Comparison of ENCODE assay signal across 30 mouse cellular contexts in the genomic region with DNA sequence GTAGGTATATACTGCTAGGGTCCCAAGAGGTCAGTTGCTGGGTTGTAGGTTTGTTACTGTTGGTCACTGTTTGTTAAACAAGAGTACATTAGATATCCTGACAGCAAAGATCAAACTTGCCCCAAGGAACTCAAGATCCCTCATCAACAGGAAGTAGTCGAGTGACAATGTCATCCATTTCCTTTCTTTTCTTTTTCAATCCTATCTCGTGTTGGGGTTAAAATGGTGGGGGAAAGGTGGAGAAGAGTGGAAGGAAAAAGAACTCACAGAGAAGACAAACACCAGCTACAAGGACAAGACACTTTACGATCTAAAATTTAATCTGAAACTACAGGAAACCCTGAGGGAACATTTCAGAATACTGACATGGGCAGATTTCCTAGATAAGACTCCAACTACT.
DNase-seq lines count a peak whose midpoint lies in the region; ATAC-seq and TF ChIP-seq lines count a peak whose summit lies in the region.
"Had no signal": no experiment of that assay in that cellular context is flagged by ENCODE, and none has a peak within 500 bp of the region (broad histone marks: within the 10 kb centered on the region; RNA-seq: fewer than 3 reads in every experiment).

No protein-coding gene starts in this region.

- H3K27me3 ChIP-seq in thymus, adult 2 months (ENCODE audit: control insufficient read depth, insufficient read depth, low read length) = no peaks in the 10 kb centered on the region
- H3K27me3 ChIP-seq in kidney, embryonic 14.5 days (ENCODE audit: control insufficient read depth, insufficient read depth, low read length) = no peaks in the 10 kb centered on the region
- H3K27me3 ChIP-seq: CH12.LX; embryonic facial prominence, embryonic 12.5 days; embryonic facial prominence, embryonic 15.5 days; heart, embryonic 12.5 days; heart, embryonic 15.5 days; hindbrain, embryonic 13.5 days had no signal

- 13% methylated on average over 3 of the region's 3 CpGs for whole genome bisulfite sequencing in thymus, adult 2 months
- 57% methylated on average over 3 of the region's 3 CpGs for WGBS in kidney, embryonic 14.5 days

- TF ChIP-seq CTCF in thymus, adult 2 months (IDR thresholded peaks at IDR 0.05; ENCODE audit: borderline replicate concordance, control insufficient read depth, extremely low read depth, insufficient read depth, low read length, poor library complexity) = no peak

- no peaks in the 10 kb centered on the region for H3K36me3 ChIP-seq in thymus, adult 2 months (ENCODE audit: control insufficient read depth, insufficient read depth, low read length)
- peaks cover 14% of the 10 kb centered on the region; the same call in 1 of the 2 replicates for H3K36me3 ChIP-seq in kidney, embryonic 14.5 days (ENCODE audit: control insufficient read depth, insufficient read depth, low read length)

- no peak for TF ChIP-seq POLR2A in thymus, adult 2 months (IDR thresholded peaks at IDR 0.05; ENCODE audit: control insufficient read depth, extremely low read depth, insufficient read depth, low read length, poor library complexity)

- H3K9me3 ChIP-seq in kidney, embryonic 14.5 days (ENCODE audit: control insufficient read depth, low read length) = no peaks in the 10 kb centered on the region
- H3K9me3 ChIP-seq: embryonic facial prominence, embryonic 12.5 days; embryonic facial prominence, embryonic 15.5 days; G1E; heart, embryonic 12.5 days; heart, embryonic 15.5 days; hindbrain, embryonic 10.5 days; hindbrain, embryonic 13.5 days had no signal

- H3K9ac ChIP-seq in kidney, embryonic 14.5 days (ENCODE audit: low read depth, low read length) = no peak overlapping the region
- H3K9ac ChIP-seq: embryonic facial prominence, embryonic 12.5 days; embryonic facial prominence, embryonic 15.5 days; forebrain, postnatal 0 days; heart, embryonic 12.5 days; heart, embryonic 15.5 days; hindbrain, embryonic 13.5 days had no signal

- H3K27ac ChIP-seq in thymus, adult 2 months (ENCODE audit: control insufficient read depth, insufficient read depth, low read length) = peak overlapping the region; percentile 80; the same call in 1 of the 2 replicates
- no peak overlapping the region for H3K27ac ChIP-seq in kidney, embryonic 14.5 days (ENCODE audit: low read depth, low read length)
- H3K27ac ChIP-seq: embryonic facial prominence, embryonic 12.5 days; embryonic facial prominence, embryonic 15.5 days; heart, embryonic 15.5 days; hindbrain, embryonic 10.5 days; hindbrain, embryonic 13.5 days had no signal

- ATAC-seq in kidney, embryonic 14.5 days (ENCODE audit: low FRiP score, low TSS enrichment) = no peak
- ATAC-seq: activated CD4-positive, CD25-positive, alpha-beta regulatory T cell, adult 4 months; forebrain, embryonic 14.5 days; forebrain, postnatal 0 days; hindbrain, embryonic 16.5 days had no signal

- H3K4me2 ChIP-seq in kidney, embryonic 14.5 days (replicated peaks; ENCODE audit: low read depth, low read length) = no peak overlapping the region
- H3K4me2 ChIP-seq: embryonic facial prominence, embryonic 12.5 days; embryonic facial prominence, embryonic 15.5 days; heart, embryonic 12.5 days; heart, embryonic 15.5 days; hindbrain, embryonic 13.5 days had no signal

- peaks cover 6% of the 10 kb centered on the region; the same call in 1 of the 2 replicates for H3K4me1 ChIP-seq in thymus, adult 2 months (replicated peaks; ENCODE audit: control insufficient read depth, insufficient read depth, low read length)
- H3K4me1 ChIP-seq in kidney, embryonic 14.5 days (ENCODE audit: control insufficient read depth, insufficient read depth, low read length) = no peaks in the 10 kb centered on the region
- H3K4me1 ChIP-seq: embryonic facial prominence, embryonic 12.5 days; embryonic facial prominence, embryonic 15.5 days; hindbrain, embryonic 10.5 days; hindbrain, embryonic 13.5 days had no signal

- H3K4me3 ChIP-seq in thymus, adult 2 months (ENCODE audit: control insufficient read depth, insufficient read depth, low read length) = no peak overlapping the region
- H3K4me3 ChIP-seq in kidney, embryonic 14.5 days (ENCODE audit: low read length) = no peak overlapping the region
- H3K4me3 ChIP-seq: embryonic facial prominence, embryonic 12.5 days; embryonic facial prominence, embryonic 15.5 days; heart, embryonic 12.5 days; heart, embryonic 15.5 days; hindbrain, embryonic 10.5 days; hindbrain, embryonic 13.5 days had no signal

- DNase-seq in thymus, adult 2 months = no peak
- DNase-seq in thymus, postnatal 14 days = no peak
- DNase-seq in CD4-positive, CD25-positive, alpha-beta regulatory T cell, adult 2 months (ENCODE audit: low read depth, low spot score) = peak; percentile 34
- peak; percentile 13 for DNase-seq in T-cell, adult 2 months (ENCODE audit: low spot score)
- DNase-seq in naive thymus-derived CD4-positive, alpha-beta T cell, adult 2 months (ENCODE audit: low read depth) = peak; percentile 47
- no peak for DNase-seq in urinary bladder, postnatal 36 days (ENCODE audit: low spot score in 2 of 2)
- DNase-seq in ovary, adult 18-20 months (ENCODE audit: low spot score) = no peak
- DNase-seq: adrenal gland, adult 8-10 months; adrenal gland, postnatal 25 days; B cell, adult 2 months; cerebellum, adult 18-20 months; cerebellum, adult 9-10 months; cerebellum, postnatal 14 days; forebrain, postnatal 0 days; gastrocnemius, postnatal 25 days; heart, adult 18-20 months; heart, postnatal 10 days; heart, postnatal 36 days had no signal

Comparison
In these comparisons a context has a peak if more than half of its experiments do, and no peak if none do; other contexts are left out.
1. DNase-seq: peak in CD4-positive, CD25-positive, alpha-beta regulatory T cell, adult 2 months (single experiment), T-cell, adult 2 months (single experiment) and naive thymus-derived CD4-positive, alpha-beta T cell, adult 2 months (single experiment); none in thymus, adult 2 months (single experiment), thymus, postnatal 14 days (single experiment), urinary bladder, postnatal 36 days (0 of 2) and ovary, adult 18-20 months (single experiment).